Comparison of ENCODE assay signal across 10 mouse cellular contexts in genomic region chr5:119668913-119669411, GRCm38 (mm10). TPM values are rescaled to one million over a fixed set of nuclear protein-coding genes. Genes with fewer than 3 reads are reported as not detected.
DNase-seq lines count a peak whose midpoint lies in the region; ATAC-seq and TF ChIP-seq lines count a peak whose summit lies in the region.
"Had no signal": no experiment of that assay in that cellular context is flagged by ENCODE, and none has a peak within 500 bp of the region (broad histone marks: within the 10 kb centered on the region; RNA-seq: fewer than 3 reads in every experiment).

No protein-coding gene starts in this region.

- H3K4me1 ChIP-seq in heart, embryonic 10.5 days, result peaks cover 34% of the 10 kb centered on the region
- peaks cover 34% of the 10 kb centered on the region for H3K4me1 ChIP-seq in limb, embryonic 15.5 days

- H3K9me3 ChIP-seq in heart, embryonic 10.5 days, result no peaks in the 10 kb centered on the region
- H3K9me3 ChIP-seq in limb, embryonic 15.5 days, result no peaks in the 10 kb centered on the region
- H3K9me3 ChIP-seq: forebrain, embryonic 13.5 days had no signal

- intact Hi-C loops in heart, postnatal 36 days (cut with DNase I), result loop anchor here (2.0 kb wide), 1 partner anchor 16 kb away; no protein-coding TSS in a partner anchor

- H3K36me3 ChIP-seq in heart, embryonic 10.5 days, result no peaks in the 10 kb centered on the region
- no peaks in the 10 kb centered on the region for H3K36me3 ChIP-seq in limb, embryonic 15.5 days

- no peak for TF ChIP-seq CTCF in layer of hippocampus, adult 2 months (conservative IDR thresholded peaks at IDR 0.05)

- no peak for DNase-seq in heart, embryonic 10.5 days (ENCODE audit: low spot score)
- DNase-seq in heart, postnatal 36 days, result no peak
- DNase-seq in urinary bladder, adult 2 months (ENCODE audit: low spot score), result peak; percentile 46
- no peak for DNase-seq in urinary bladder, postnatal 10 days (ENCODE audit: low spot score)
- peak; percentile 58 for DNase-seq in yolk sac, embryonic 10.5 days (ENCODE audit: low spot score)
- no peak for DNase-seq in layer of hippocampus, adult 9-10 months (ENCODE audit: low spot score)
- DNase-seq in layer of hippocampus, adult 2 months (ENCODE audit: low spot score in 2 of 2), result no peak
- DNase-seq: thymus, adult 18-20 months had no signal

- H3K4me3 ChIP-seq in heart, embryonic 10.5 days, result peak overlapping the region; percentile 69
- peak overlapping the region; percentile 52 for H3K4me3 ChIP-seq in limb, embryonic 15.5 days
- H3K4me3 ChIP-seq in layer of hippocampus, adult 2 months, result no peak overlapping the region

- H3K27ac ChIP-seq in heart, embryonic 10.5 days, result peak overlapping the region; percentile 93
- H3K27ac ChIP-seq in limb, embryonic 15.5 days, result peak overlapping the region; percentile 94
- no peak overlapping the region for H3K27ac ChIP-seq in layer of hippocampus, adult 2 months
- H3K27ac ChIP-seq: forebrain, embryonic 13.5 days had no signal

- no peak for ATAC-seq in limb, embryonic 15.5 days (ENCODE audit: insufficient number of reproducible peaks, low FRiP score, low TSS enrichment, low read depth)
- ATAC-seq: forebrain, embryonic 13.5 days had no signal

- peak overlapping the region; percentile 72 for H3K4me2 ChIP-seq in limb, embryonic 15.5 days

- 4% methylated on average over 15 of the region's 18 CpGs for WGBS in heart, embryonic 10.5 days
- whole genome bisulfite sequencing in limb, embryonic 15.5 days, result 17% methylated on average over 17 of the region's 18 CpGs

- peaks cover 72% of the 10 kb centered on the region for H3K27me3 ChIP-seq in heart, embryonic 10.5 days (ENCODE audit: insufficient read depth, poor library complexity, severe bottlenecking)
- peaks cover 67% of the 10 kb centered on the region for H3K27me3 ChIP-seq in limb, embryonic 15.5 days

- no peak overlapping the region for H3K9ac ChIP-seq in limb, embryonic 15.5 days

RNA-seq across cellular contexts. Expression of gene Tbx3, which starts 1.5 kb away (rescaled TPM):
- polyA plus RNA-seq in heart, embryonic 10.5 days (2016; fragmentation: Nextera tagmentation; extraction: Ambion mirVana), result 17.0 and 41.7 TPM in 2 replicates
- 10 to 100 TPM; 10.5 to 11.5 TPM for total RNA-seq in heart, postnatal 36 days (2021)
- 40.4 and 54.3 TPM in 2 replicates for polyA plus RNA-seq in urinary bladder, adult 2 months (2012; rRNA removed)
- 20.8 and 23.5 TPM in 2 replicates for polyA plus RNA-seq in limb, embryonic 15.5 days (2015; fragmentation: Nextera tagmentation; extraction: Ambion mirVana)
- 1 to 10 TPM; 3.5 to 3.6 TPM for total RNA-seq in layer of hippocampus, adult 2 months (2021)

Comparison
In these comparisons a context has a peak if more than half of its experiments do, and no peak if none do; other contexts are left out.
1. DNase-seq: peak in urinary bladder, adult 2 months (single experiment) and yolk sac, embryonic 10.5 days (single experiment); none in heart, embryonic 10.5 days (single experiment), heart, postnatal 36 days (0 of 2), urinary bladder, postnatal 10 days (single experiment), layer of hippocampus, adult 9-10 months (single experiment) and layer of hippocampus, adult 2 months (0 of 2).